Comparison of ENCODE assay signal across 13 mouse cellular contexts in genomic region chr6:39389988-39390387, GRCm38 (mm10).
"Had no signal": no experiment of that assay in that cellular context is flagged by ENCODE, and none has a peak within 500 bp of the region (broad histone marks: within the 10 kb centered on the region; RNA-seq: fewer than 3 reads in every experiment).

No protein-coding gene starts in this region.

- H3K4me3 ChIP-seq: limb, embryonic 15.5 days; liver, embryonic 12.5 days; megakaryocyte, embryonic 14.5 days; midbrain, embryonic 15.5 days; neural tube, embryonic 12.5 days had no signal

- H3K4me2 ChIP-seq: limb, embryonic 15.5 days; liver, embryonic 12.5 days; lung, embryonic 14.5 days; midbrain, embryonic 11.5 days; midbrain, embryonic 15.5 days; neural tube, embryonic 12.5 days had no signal

- H3K9me3 ChIP-seq: limb, embryonic 15.5 days; liver, embryonic 12.5 days; megakaryocyte, embryonic 14.5 days; midbrain, embryonic 15.5 days; neural tube, embryonic 12.5 days had no signal

- H3K36me3 ChIP-seq: limb, embryonic 15.5 days; liver, embryonic 12.5 days; midbrain, embryonic 15.5 days had no signal

- ATAC-seq: liver, embryonic 12.5 days; midbrain, embryonic 15.5 days had no signal

- H3K4me1 ChIP-seq: limb, embryonic 15.5 days; liver, embryonic 12.5 days; megakaryocyte, embryonic 14.5 days; midbrain, embryonic 15.5 days; neural tube, embryonic 12.5 days had no signal

- H3K9ac ChIP-seq: limb, embryonic 15.5 days; liver, embryonic 12.5 days; lung, embryonic 14.5 days; midbrain, embryonic 15.5 days; neural tube, embryonic 12.5 days had no signal

- H3K27me3 ChIP-seq: limb, embryonic 15.5 days; midbrain, embryonic 15.5 days; neural tube, embryonic 12.5 days had no signal

- DNase-seq: kidney, postnatal 10 days; kidney, postnatal 4 days; lung, embryonic 14.5 days; lung, postnatal 10 days; lung, postnatal 4 days; right cerebral cortex, postnatal 14 days; thymus, postnatal 4 days had no signal

- H3K27ac ChIP-seq: limb, embryonic 15.5 days; liver, embryonic 12.5 days; midbrain, embryonic 15.5 days; neural tube, embryonic 12.5 days had no signal
